Mouse (Mus musculus) ES-CJ7 (cell line): ENCODE measurements around the gene Zfp772.
"Not testable (repeated sequence)": the region's sequence is repeated elsewhere in the genome, so short reads cannot be mapped to it uniquely, and the experiment has no call there.

Experiments used
- DNase-seq: peaks from one replicate; pipeline ENCODE4 v3.0.0; 2011; ENCODE audit warnings: low read depth, low spot score

Zfp772 gene

GRCm38 (mm10) chr7:7209313-7210151 is at the start of gene Zfp772:
TSS of gene Zfp772 (minus strand) at chr7:7209998.
- DNase-seq = peak; percentile 21

- DNase-seq = not testable (repeated sequence)
Observed at GRCm38 (mm10) chr7:7247228-7247627, 37.4 kb upstream of the Zfp772 start, which contains the start of gene Vmn2r29. TSS of gene Vmn2r29 (minus strand) at chr7:7247328.

- DNase-seq = peak; percentile 80
Observed at GRCm38 (mm10) chr7:7188191-7188942, 21.4 kb downstream of the Zfp772 start.

- no peak for DNase-seq
Observed at GRCm38 (mm10) chr7:7187417-7188190, 22.2 kb downstream of the Zfp772 start.

GRCm38 (mm10) chr7:7185897-7186296 is 23.9 kb downstream of the Zfp772 start:
- no peak for DNase-seq

GRCm38 (mm10) chr7:7171227-7172147 is 38.3 kb downstream of the Zfp772 start, which contains the start of gene Zfp418:
TSS of gene Zfp418 (plus strand) at chr7:7171330.
- DNase-seq = peak; percentile 81
